Mouse (Mus musculus) lung, postnatal 36 days (tissue): ENCODE measurements around the gene Rufy1.
"Not testable (repeated sequence)": the region's sequence is repeated elsewhere in the genome, so short reads cannot be mapped to it uniquely, and the experiment has no call there.

Experiments used
- DNase-seq: peaks from one replicate; pipeline ENCODE4 v3.0.0; 2022; ENCODE audit warnings: mixed read lengths

The Rufy1 gene

GRCm38 (mm10) chr11:50430277-50431133 is at the start of gene Rufy1:
TSS of gene Rufy1 (minus strand) at chr11:50431125.
- peak; percentile 92 for DNase-seq

- DNase-seq: no peak
These were observed 47.1 kb upstream of the Rufy1 start for GRCm38 (mm10) chr11:50478072-50478471.

DNA sequence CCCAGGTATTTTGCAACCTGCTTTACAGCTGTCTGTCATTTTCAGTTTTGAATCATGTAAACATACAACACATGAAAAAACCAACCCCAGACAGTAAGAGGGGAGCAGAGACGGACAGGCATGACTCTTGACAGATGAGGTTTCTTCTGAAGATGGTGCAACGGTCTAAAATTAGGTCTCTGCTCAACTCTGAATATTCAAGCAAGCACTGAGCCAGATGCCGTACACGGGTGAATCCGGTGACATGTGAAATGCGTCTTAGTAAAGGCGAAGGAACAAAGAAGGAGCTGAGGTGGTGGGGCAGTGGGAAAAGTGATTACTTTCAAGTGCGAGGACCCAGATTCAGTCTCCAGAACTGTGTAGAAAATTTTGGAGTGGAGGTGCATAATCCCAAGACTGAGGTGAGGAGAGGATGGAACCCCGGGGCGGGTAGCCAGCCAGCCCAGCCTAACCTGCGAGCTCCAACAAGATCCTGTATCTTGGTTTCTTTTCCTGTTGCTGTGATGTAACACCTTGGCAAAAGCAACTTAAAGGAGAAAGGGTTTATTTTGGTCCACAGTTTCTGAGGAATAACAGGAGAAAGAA is 46.7 kb upstream of the Rufy1 start:
- no peak for DNase-seq

DNA sequence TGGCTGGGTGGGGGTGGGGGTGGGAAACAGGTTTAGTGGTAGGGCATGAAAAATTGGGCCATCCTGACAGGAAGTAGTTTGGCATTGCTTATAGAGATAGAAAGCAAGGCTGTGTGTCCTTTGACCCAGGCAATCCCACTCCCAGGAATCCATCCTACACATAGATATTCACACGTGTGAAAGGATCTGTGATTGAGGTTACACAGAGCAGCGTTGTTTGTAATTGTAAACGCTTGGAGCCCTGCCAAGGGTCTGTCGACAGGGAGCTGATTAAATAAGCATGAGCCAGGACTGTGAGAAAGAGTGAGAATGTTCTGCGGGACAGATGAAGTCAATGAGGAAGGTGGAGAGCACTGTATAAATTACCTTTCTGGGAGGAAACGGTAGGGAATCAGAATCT is 46.0 kb upstream of the Rufy1 start:
- no peak for DNase-seq

DNA sequence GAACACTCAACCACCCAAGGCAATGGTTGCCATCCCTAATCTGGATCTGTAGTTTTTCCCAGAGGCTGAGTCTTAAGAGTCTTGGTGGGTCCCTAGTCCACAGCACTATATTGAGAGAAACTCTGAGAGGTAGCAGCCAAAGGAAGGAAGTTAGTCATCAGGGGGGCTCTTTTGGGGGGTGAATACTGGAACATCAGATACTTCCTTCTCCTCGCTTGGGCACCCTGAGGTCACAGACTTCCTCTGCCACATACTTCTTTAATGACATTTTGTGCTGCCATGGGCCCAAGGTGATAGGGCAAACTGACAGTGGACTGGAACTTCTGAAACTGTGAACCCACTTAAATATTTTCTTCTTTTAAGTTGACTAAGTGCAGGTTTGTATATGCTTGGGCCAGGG is 43.0 kb upstream of the Rufy1 start:
- DNase-seq: no peak

DNA sequence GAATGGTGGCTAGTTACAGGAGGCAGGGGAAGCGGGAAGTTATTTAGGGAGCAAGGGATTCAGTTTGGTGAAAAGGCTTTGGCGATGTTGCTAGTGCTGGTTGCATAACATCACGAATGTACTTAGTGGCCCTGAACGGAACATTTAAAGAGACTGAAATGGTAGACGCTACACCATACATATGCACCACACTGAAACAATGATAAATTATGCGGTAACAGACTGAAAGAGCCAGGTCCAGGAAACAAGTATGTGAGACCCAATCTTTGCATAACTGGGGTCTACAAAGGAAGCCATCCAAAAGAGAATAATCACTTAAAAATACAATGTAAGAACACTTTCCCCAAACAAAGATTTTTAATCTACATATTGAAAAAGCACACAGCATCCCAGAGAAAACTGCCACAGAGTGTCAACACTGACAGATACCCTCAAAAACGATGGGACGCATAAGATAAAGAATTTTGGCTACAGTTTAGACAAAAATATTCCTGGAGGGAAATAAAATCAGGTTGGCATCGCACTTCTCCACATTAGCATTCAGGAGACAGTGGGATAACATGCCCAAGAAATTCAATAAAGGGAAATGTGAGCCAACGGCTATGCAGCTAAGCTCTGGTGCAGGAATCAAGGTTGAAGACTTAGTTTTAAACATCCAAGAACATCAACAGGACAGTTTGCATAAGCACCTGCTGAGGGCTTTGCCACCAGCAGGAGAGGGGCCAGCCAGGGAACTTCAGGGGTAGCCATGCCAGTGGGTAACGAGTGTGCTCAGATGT is 41.4 kb upstream of the Rufy1 start:
- no peak for DNase-seq

- DNase-seq: no peak
These were observed 30.6 kb upstream of the Rufy1 start for GRCm38 (mm10) chr11:50461481-50461880.

DNA sequence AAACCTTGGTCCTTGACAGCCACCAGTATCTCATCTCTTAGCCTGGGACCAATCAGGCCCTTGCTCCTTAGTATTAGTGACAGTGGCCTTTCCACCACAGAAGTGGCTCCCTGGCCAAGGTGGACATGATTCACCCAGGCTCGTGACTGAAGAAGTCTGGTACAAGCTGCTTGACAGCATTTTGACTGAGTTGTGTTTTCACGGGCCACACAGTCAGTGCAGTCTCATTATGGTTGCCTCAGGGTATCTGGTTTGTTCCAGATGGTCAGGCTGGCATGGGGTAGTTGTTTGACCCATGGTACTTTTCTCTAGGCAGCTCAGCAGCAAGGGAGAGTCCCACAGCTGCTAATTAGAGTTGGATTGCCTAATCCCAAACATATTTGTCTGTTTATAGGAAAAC is 28.3 kb upstream of the Rufy1 start:
- no peak for DNase-seq

DNA sequence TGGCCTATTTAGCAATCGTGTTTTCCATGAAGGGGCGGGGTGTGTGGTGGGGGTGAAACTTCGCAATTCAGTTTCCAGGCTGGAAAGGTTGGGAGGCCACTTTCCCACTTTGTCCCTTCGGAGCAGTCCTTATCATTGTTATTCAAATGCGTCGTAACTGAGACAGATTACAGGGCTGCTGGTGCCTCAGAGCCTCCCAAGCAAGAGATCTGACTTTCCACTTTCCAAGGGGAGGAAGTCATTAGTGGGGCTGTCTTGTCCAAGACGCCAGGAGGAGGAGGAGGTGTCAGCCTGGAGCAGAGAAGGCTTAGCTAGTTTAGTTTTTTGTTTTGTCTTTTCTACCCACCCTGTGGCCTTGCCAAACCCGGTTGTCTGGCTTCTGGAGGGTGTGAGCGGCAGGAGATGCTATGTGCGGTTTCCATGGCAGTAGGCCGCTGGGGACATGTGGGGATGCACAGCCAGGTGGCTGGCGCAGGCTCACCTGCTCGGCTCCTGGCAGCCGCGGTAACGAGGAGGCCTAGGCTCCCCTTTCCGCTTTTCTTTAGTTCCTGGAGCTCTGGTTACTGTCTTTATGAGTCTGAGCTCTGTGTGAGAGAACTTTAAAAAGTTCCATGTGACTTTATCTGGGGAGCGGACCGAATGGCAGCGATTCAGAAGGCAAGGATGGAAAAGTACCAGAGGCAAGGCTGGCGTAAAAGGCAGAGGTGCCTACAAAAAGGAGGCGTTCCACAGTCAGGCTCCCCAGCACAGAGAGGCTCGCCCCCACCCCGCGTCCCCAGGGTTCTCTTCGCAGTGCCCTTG is 26.4 kb upstream of the Rufy1 start:
- peak; percentile 25 for DNase-seq

- no peak for DNase-seq
These were observed 25.5 kb upstream of the Rufy1 start for GRCm38 (mm10) chr11:50456455-50456854.

GRCm38 (mm10) chr11:50454934-50455333 is 24.0 kb upstream of the Rufy1 start:
- no peak for DNase-seq

- no peak for DNase-seq
These were observed 19.3 kb upstream of the Rufy1 start for GRCm38 (mm10) chr11:50450236-50450635.

GRCm38 (mm10) chr11:50448163-50448562 is 17.2 kb upstream of the Rufy1 start:
- not testable (repeated sequence) for DNase-seq

DNA sequence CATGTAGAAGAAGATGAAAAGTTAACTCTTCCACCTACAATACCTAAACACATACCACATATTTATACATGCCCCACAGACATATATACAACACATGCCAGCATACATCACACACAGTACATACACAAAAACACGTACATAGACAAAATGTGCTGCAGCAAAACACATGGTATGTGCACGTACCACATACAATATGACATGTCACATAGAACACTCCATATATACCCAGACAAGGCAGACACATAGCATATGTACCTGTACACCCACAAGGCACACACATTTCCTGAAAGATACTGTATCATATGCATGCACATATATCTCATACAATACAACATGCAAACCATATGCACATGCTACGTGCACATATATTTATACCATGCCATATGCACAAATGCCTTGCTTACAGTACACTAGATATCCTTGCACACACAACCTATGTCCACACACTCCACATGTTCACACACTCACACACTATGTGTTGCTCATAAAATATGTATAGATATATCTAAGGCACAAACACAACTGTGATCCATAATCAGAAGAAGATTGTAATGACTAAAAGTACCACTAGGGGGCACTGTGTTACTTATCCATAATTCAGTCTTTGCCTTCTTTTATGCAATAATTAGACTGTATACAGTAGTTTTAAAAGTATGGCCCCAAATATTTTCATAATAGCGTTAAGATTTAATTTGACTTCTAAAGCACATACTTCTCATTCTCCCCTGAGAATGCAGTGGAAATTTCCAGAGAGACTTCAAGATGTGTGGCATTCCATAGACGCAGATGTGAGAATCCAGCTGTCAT is 12.5 kb upstream of the Rufy1 start:
- peak; percentile 56 for DNase-seq

GRCm38 (mm10) chr11:50441637-50442036 is 10.7 kb upstream of the Rufy1 start:
- DNase-seq: peak; percentile 60

DNA sequence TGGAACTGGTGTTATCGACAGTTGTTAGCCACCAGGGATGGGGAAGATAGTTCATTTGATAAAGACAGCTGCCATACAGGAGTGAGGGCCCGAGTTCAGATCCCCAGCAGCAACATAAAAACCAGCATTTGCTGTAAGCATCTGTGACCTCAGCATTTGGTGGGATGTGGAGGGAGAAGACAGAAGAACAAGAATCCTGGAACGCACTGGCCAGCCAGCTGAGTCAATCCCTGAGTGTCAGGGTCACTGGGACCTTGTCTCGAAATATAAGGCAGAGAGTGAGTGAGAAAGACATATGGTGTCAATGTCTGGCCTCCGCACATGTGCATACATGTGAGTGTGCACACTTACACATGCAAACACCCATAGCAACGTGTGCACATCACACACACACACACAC is 9.8 kb upstream of the Rufy1 start:
- no peak for DNase-seq

DNA sequence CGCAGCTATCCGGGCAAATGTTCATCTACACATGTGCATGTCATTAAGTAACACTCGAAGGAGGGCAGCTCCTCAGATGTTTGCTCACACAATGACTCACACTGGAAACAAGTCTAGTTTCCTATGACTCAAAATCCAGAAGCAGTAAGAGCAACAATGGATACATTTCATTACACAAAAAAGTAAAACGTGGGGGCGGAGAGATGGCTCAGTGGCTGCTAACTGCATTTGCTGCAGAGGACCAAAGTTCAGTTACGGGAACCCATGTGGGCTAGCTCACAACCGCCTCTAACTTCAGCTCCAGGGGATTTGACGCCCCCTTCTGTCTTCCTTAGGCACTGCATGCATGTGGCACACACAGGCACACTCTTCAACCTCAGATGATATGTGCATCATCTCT is 8.9 kb upstream of the Rufy1 start:
- DNase-seq: peak; percentile 21

GRCm38 (mm10) chr11:50432896-50433295 is 2.0 kb upstream of the Rufy1 start:
- DNase-seq: no peak

DNA sequence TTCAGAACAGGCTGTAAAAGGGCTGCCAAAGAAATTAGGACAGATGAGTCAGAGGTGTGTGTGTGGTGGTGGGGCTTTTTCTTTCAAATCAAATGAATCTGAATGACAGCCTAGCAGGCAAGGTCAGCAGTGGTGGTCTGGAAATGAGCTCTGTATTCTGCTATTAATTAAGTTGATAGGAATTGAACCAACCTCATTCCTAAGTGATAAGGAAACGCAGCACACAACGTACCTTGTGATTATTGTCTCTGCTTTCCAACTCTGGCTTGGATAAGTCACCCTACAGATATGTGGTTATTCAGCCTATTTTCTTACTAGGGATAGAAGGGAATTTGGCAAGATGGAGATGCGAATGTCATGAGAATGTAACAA is 1.1 kb upstream of the Rufy1 start:
- no peak for DNase-seq

- peak; percentile 12 for DNase-seq
These were observed 476 bp upstream of the Rufy1 start for GRCm38 (mm10) chr11:50431134-50432068.

DNA sequence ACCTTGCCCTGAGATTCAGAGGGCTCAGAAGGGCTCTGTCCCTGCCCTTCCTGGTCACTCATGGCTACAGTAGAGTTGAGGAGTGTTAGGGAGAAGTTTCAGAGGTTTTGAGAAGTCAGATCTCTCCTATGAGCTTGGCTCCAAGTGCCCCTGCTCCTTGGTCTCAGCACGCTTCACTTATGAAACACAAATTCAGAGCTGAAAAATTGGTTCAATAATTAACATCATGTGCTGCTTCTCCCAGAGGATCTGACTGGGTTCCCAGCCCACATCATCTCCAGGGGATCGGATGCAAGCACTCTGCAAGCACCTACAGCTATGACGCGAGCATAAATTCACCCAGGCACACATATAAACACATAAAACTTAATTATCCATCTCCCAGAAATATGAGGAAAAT is 4.9 kb downstream of the Rufy1 start:
- DNase-seq: no peak
